Mouse (Mus musculus) c-Kit-negative CD71-positive TER-119-positive erythroid progenitor cells, embryonic 14.5 days (primary cell): ENCODE measurements around the gene Txk.

Source experiments
- DNase-seq: peaks from one replicate; pipeline ENCODE4 v3.0.0-alpha.2; 2013; ENCODE audit warnings: low read depth, low spot score

Txk gene

DNA sequence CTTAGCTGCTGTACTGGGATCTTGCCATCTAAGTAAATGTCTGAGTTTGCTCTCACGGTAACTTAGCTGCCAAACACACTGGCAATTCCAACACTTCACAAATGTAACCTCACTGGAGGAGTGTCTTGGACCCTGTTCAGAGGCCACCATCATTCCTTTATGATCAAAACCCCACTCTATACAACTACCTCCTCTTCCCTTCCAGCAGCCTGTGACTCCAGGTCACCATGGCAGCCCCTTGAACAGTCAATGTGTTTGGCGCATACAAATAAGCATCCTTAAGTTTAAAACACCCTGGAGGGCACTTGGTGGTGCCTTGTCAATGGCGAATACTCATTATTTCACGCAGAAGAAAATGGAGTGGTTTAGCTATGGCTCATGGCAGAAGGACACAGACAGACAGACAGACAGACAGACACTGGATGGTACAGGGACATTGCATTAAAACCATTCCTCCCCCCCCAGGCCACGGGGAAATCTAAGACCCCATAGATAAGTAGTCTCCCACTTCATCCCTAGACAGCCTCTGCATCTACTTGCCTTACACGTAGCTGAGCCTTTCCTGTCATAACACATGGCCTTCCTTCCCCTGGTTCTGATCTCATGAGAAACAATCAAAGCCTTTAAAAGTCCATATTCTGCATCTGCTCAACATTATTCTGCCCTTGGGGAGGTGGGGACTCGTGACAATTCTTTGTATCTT lies 1.4 kb downstream of the Txk start:
- DNase-seq = no peak

DNA sequence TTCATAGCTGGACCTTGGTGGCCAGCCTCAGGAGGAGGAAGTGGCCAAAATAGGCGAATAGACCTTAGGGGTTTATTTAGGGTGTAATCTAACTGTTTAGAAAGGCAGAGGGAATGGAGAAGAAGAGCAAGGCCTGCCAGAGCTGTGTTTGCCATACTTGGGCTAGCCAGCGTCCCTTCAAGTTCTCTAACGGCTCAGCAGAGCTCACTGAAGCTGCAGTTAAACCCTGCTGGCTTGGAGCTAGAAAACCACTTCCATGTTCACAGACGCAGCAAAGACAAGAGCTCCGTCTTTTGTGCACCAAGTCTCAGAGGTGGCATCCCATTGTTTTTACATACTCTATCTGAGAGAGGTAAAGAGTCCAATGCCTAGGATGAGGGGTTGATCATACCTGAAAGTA lies 2.4 kb downstream of the Txk start:
- no peak for DNase-seq

DNA sequence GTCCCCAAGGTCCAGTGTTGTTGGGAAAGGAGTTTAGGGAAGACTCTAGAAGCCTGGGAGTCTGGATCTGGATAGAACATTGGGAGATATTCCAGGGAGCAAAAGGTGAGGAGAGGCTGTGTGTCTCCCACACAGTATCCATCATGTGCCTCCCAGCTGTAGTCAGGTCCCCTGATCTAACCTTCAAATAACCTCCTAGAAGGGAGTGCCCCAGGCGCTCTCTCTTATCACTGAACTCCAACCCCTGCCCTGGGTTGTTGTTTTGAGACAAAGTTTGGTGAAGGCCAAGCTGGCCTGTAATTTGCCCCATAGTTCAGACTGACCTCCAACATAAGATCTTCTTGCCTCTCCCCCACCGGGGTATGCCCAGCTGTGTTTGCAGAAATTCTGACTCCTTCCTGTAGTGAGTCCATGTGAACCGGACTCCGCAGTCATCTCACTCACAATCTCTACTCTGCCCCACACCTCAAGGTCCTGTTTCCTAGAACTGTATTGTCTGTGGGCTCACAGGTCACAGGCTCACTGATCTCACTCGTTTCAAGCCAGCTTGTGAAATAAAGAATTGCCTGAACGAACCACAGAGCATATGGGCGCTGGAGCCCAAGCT lies 3.8 kb downstream of the Txk start:
- DNase-seq = no peak

DNA sequence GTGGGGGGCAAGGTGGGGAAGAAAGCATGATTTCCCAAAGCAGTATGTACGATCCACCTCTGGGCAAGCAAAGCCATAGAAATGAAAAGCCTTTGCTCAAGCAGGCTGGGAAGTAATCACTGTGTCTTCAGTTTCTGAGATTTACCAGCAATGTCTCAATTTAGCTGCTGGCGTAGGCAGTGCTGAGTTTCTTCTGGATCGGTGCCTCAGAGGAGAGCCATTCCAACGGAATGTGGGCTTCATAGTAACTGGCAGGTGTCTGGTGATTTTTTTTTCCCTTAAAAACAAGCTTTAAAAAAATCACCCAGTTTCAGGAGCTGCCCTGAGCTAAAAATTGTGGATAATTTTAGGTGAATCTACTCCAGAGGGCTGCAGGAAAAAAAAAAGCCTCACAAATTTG lies 5.2 kb downstream of the Txk start:
- no peak for DNase-seq

DNA sequence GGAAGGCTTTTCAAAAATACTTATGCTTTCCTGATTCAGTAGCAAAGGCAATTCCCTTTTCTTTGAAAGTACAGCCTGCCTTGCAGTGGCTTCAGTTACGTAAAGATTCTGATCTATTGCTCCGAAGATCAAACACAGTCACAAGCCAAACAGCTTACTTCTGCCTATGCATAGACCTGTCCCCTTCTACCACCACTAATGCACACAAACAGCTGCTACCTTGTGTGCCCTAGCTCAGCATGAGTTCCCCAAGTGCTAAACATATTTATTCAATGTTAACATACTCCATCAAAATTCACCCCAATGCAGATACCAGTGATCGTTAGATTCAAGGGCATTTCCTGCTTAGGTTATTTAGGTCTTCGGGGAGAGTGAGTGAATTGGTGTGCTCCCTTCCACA lies 6.1 kb downstream of the Txk start:
- DNase-seq = no peak

DNA sequence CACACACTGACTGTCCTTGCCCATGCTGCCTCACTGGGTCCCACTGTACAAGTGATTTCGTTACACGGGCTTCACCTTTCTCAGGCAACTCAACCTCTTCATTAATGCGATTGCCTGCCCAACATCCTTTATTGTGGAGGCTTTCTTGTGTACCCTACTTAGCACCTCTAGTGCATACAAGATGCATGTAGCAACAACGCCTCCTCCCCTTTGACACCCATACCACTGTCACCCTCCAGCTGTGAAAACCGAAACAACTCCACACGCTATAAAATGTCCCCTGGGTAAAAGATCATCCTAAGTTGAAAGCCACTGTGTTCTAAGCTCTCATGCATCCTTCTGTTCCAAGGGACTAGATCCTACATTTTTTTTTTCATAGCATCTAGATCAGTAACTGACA lies 9.5 kb downstream of the Txk start:
- DNase-seq = no peak

DNA sequence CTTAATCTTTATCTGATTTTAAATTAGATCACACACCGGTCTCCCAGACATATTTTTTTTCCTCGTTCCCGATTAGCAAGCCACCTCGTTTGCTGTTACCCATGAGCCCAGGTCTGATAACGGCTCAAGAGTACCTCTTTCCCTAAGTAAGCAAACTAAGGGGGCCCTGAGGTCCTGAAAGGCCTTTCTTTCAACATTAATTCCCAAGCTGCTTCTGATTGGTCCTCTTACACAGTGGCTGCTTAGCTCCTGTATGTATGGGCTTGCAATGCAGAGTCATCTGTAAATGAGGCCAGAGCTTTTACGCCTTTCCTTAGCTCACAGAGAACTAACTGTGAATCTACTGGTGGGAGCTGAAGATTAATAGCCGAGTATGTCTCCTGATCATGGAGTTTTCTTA lies 15.7 kb downstream of the Txk start:
- DNase-seq = no peak

DNA sequence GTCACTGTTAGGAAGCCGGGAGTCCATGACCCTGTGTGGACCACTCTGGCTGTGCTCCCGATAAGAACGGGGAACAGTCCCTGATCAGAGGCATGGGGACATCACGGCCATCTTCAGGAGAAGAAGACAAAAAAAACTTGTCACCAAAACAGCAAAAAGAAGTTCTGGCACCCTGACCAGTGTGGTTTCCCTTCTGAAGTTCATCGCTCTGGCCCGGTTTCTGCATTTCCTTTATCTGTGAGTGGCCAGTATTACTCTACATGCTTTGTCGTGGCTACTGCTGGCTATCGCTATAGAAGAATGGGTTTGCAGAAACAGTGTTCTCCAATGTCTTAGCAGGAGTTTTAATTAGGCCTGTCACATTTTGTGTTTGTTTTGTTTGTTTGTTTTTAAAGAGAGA lies 16.1 kb downstream of the Txk start:
- DNase-seq = no peak

DNA sequence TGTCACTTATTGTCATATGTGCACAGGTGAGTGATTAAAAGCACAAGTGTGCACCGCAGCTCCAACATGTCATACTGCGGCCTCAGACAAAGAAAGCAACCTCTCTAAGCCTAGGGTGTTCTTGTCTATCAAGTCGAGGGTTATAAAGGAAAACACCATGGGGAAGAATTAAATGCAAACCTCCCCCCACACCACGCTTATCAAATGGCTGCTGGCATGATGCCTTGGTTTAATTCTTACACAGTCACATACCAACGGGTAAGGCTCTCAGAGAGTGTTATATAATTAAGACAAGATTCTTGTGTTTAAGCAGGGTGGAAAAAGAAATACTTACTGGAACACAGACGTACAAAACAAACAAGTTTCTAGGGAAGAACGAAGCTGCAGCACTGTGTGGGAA lies 16.8 kb downstream of the Txk start:
- no peak for DNase-seq

DNA sequence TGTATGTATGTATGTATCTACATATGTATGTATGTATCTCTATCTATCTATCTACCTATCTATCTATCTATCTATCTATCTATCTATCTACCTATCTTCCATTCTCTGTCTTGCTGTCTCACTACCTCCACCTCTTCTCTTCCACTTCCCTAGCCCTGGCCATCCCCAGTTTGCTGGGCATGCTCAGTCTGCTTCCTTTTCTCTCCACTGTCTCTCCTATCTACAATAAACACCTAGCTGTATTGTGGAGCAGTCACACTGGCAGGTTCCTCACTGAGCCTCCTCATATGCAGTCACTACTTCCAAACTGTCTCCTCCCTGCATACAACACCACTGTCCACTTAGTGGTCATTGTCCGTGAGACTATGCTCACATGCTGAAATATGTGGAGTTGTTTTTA lies 19.7 kb downstream of the Txk start:
- no peak for DNase-seq

DNA sequence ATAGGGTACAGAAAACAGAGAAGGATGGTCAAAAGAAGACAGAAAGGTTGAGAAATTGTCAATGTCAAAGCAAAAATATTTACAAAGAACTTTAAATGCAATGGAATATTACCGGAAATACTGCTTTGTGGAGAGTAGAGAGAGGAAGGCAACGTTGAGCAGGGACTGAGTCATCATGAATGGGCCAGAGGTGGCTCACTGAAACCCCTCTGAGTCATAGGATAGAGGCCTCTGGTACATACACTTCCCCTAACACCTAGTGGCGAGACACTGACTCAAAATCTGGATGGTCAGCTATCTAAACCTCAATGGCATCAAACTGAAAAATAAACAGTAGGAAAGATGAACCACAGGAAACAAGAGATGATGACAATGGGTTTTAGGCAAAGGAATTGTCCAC lies 27.2 kb downstream of the Txk start:
- no peak for DNase-seq

DNA sequence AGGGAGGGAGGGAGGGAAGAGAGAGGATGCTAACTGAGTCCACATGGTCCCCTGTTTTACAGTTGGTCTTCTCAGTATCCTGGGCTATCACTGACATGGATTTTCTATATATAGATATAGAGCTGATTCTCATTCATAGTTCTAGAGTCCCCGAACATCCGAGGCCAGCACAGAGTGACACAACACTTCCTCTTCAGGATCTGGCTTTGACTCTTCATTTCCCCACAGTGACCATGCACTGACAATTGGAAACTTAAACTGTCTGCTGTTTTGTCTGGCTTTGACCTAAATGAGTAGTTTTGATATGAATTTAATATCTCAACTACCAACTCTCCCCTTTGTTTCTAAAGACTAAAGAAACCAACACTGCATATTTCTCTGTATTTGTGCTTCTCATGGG lies 29.1 kb downstream of the Txk start:
- DNase-seq = no peak

DNA sequence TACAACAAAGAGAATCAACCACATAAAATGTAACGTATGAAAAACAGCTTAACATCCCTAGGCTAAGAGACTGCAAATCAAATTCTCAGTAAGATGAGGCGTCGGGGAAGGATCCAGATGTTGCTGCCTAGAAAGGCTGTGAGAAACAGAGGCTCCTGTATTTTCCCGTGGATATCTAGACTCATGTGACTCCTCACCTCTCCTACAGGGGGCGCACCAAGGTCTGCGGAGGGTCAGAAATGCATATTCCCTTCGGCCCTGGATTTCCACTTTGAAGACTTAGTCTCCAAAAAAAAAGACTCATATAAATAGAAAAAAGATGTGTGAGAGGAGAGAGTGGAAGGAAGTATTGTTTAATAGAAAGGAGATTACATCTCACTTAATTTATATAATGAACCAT lies 32.0 kb downstream of the Txk start:
- no peak for DNase-seq

DNA sequence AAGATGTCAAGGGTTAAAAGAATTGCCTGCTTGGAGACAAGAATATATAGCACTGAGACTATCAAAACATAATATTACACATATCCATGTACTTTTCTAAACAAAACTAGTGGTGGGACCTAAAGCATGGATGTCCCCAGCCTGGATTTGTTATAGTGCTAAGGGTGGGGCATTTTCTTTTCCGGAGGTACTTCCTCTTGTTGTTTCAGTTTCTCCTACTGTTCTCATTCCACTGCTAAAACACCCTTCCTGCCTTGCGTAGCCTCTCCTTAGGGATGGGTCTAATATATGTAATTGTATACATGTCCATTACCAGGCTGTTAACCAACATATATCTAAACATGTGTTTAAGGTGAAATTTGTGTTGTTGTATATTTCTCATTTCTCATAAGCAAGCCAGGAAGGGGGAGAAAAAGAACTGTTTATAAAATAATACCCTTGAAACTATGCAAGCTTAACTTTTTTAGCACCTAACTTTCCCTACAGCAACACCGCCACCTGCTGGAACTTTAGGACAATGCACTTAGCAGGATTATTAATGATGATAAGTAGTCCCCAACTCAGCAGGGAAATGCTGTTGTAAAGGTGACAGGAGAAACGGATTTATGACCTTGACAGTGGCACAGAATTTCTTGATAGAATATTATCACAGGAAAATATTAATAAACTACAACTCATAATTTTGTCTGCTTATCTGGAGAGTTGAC lies 41.9 kb downstream of the Txk start:
- DNase-seq = peak; percentile 21

DNA sequence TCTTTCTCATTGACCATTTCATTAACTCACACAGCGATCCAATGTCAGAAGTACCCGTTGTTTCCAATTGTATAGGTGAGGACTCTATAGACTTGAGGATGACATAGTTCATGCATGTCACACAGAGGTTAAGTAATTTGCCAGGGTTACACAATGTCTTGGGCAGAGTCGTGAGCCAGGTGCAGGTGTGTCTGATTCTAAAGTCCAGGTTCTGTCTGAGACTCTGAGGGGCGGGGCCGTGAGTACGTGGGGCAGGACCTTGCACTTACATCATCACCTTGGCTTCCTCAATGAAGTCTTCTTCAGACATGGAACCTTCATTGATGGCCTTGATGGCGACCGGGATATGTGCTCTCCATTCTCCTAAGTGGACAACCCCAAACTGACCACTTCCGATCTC lies 42.6 kb downstream of the Txk start:
- no peak for DNase-seq

DNA sequence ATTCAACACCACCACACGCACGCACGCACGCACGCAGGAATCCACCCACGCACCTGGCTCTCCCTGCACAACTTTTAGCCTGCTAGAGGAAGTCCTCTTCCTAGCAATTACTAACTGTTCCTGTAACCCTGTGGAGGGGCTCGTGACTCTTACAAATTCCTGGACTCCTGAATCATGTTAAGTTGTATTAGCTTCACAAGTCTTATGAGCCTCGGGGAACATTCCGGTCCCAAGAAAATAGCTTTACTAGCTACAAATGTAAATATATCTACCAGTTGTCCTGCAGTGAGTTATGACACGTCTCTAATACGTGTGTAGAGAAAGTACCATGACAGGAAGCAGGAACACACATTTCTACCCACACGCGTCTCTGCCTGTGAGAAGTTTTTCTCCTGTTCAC lies 43.1 kb downstream of the Txk start:
- DNase-seq = no peak

DNA sequence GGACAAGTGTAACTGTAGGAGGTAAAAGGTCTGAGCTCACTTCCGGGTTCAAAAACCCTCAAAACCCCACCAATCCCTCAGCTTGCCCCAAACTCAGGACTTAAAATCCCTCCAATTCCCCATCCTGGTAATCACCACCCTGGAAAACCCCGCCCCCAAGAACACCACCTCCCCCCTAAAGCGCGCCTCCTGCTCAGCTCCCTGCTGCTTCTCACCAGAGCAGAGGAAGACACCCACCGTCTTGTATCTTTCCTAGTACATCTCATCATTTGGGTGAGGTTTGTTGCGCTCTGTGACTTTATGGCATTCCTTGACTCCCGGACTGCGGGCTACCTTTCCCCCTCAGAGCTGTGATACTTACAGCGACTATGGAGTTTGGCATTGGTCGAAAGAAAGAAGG lies 45.9 kb downstream of the Txk start:
- no peak for DNase-seq

DNA sequence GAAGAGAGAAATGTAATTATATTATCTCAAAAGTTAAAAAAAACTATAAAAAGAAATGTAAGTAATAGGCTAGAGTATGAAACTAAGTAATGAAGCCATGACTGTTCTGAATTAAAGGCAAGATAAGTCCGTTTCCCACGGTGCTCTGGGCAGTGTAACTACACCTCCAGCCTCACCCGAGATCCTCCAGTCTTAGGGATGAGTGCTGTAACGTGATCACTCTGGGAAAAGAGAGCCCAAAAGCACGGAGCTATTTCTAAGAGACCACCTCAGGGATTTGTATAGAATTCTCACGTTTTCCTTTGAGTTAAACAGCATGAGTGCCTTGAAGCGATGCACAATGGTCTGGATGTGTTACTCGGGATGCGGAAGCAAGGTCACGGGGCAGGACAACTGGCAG lies 46.5 kb downstream of the Txk start:
- DNase-seq = no peak

DNA sequence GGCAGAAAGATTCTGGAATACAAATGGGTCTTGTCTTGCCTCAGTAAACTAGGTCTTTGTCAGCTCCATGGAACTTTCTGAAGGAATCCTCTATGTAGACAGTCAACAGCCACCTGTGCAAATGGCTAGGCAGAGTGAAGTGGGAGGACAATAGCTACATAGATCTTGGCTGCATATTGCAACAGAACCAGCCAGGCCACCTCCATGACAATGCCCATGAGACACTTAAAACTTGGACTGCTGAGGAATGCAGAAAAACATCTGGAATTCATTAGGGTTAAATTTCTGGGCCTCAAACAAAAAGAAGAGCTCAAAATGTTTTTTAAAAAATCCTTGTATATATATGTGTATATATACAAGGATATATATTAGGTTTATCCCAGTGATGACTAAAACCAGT lies 50.4 kb downstream of the Txk start:
- no peak for DNase-seq

DNA sequence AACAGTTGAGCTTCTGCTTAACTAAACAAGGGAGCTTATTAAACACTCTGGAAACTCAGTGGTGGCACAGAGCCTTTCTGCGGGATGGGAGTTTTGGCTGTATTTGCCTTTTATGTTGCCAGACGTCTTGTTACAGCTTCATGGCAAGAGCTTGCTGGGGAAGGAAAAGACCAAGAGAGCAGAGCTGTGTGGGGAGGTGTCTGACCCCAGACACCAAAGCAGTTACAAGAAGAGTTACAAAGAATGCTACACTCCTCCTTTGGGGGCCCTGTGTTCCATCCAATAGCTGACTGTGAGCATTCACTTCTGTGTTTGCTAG lies 53.1 kb downstream of the Txk start:
- DNase-seq = no peak

DNA sequence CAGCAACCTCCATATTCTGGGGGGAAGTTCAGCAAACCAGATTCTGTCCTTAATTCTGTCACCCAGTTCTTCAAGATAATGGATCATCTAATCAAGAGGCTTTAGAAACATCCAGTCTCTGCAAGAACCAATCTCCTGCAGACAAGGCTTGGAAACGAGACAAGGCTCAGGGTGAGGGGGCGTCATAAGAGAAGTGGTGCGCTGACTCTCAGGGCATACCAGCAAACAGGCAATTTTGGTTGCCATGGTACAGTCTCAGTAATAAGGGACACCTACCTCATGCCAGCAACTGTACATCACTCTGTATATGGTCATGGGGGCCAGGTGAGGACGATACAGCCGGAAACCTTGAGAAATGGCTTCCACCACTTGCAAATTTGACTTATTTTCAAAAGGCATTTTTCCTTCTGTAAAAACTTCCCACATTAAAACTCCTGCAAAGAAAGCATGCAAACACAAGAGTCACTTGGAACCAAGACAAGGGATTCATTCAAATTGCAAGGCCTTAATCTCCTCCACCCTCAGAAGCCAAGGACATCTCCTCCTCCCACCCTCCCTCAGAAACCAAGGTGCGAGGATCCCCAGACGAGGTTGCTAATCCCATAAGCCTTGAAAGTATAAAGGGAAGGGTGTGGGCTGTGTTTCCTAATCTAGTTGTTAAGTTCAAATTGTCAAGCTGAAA lies 53.6 kb downstream of the Txk start:
- no peak for DNase-seq

DNA sequence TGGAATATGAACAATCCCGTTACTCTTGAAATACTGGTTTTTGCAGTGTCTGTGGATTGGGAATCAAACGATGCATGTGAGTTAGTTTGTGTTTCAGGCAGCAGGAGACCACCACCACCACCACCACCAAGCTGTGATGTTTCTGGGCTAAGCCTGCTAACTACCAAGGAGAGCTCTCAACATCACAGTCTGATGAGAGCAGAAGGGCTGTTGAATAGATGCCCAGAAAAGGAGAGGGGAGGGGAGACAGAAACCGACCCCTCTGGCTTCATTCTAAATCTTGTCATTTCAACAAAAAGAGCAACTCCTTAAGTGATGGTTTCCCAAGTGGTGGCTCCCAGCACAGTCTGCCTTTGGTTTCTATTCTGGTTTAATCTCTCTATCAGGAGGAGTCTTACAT lies 54.2 kb downstream of the Txk start:
- DNase-seq = no peak

DNA sequence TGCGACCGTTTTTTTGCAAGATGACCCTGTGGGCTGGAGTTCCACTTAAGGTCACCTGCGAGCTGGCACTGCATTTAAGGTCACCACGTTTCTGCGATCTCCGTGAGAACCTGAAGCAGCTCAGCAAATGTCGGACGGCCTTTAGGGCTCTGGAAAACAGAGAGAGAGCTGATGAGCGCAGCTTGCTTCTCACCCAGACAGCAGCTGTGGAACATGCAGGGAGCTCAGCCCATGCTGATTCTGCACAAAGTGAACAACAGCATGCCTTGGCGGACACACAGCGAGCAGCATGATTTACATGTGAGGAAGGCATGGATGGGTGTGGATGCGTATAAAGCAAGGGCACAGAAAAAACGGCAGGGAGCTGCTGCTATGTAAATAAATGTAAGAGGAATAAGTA lies 56.1 kb downstream of the Txk start:
- DNase-seq = no peak
